29 mouse cellular contexts compared by ENCODE assay signal in the genomic region with DNA sequence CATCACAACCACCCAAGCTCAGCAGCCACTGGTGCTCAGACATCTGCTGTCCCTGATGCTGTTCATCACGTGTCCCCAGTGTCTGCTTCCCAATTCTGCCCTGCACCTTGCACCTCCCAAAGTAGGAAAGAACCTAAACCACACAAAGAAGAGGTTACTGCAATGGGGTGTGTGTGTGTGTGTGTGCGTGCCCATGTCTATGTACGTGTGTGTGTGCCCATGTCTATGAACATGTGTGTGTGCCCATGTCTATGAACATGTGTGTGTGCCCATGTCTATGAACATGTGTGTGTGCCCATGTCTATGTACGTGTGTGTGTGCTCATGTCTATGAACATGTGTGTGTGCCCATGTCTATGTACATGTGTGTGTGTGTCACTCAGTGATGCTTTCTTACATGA. TPM values are rescaled to one million over a fixed set of nuclear protein-coding genes. Genes with fewer than 3 reads are reported as not detected.
"Had no signal": no experiment of that assay in that cellular context is flagged by ENCODE, and none has a peak within 500 bp of the region (broad histone marks: within the 10 kb centered on the region; RNA-seq: fewer than 3 reads in every experiment).

No protein-coding gene starts in this region.

- DNase-seq: kidney, adult 11 months; kidney, adult 8-10 months; kidney, postnatal 10 days; kidney, postnatal 36 days; layer of hippocampus, postnatal 36 days; lung, adult 18-20 months; lung, postnatal 10 days; lung, postnatal 36 days; right cerebral cortex, adult 18-20 months; right cerebral cortex, postnatal 14 days; right cerebral cortex, postnatal 4 days; thymus, adult 2 months; thymus, postnatal 14 days; thymus, postnatal 4 days had no signal

- H3K9me3 ChIP-seq: intestine, embryonic 15.5 days; kidney, embryonic 15.5 days; limb, embryonic 13.5 days; lung, embryonic 15.5 days; midbrain, embryonic 12.5 days; midbrain, embryonic 15.5 days had no signal

- H3K4me3 ChIP-seq: intestine, embryonic 15.5 days; kidney, embryonic 15.5 days; left cerebral cortex, adult 2 months; limb, embryonic 13.5 days; lung, embryonic 15.5 days; midbrain, embryonic 12.5 days; midbrain, embryonic 15.5 days had no signal

- H3K27me3 ChIP-seq: intestine, embryonic 15.5 days; kidney, embryonic 15.5 days; limb, embryonic 13.5 days; lung, embryonic 15.5 days; midbrain, embryonic 12.5 days; midbrain, embryonic 15.5 days had no signal

- H3K27ac ChIP-seq: intestine, embryonic 15.5 days; kidney, embryonic 15.5 days; left cerebral cortex, adult 2 months; limb, embryonic 13.5 days; lung, embryonic 15.5 days; midbrain, embryonic 12.5 days; midbrain, embryonic 15.5 days; stomach, postnatal 0 days had no signal

- H3K4me2 ChIP-seq: intestine, embryonic 15.5 days; kidney, embryonic 15.5 days; limb, embryonic 13.5 days; lung, embryonic 15.5 days; midbrain, embryonic 12.5 days; midbrain, embryonic 15.5 days had no signal

- ATAC-seq: intestine, embryonic 15.5 days; midbrain, embryonic 15.5 days had no signal

- H3K36me3 ChIP-seq: intestine, embryonic 15.5 days; midbrain, embryonic 12.5 days; midbrain, embryonic 15.5 days had no signal

- H3K9ac ChIP-seq: intestine, embryonic 15.5 days; kidney, embryonic 15.5 days; limb, embryonic 13.5 days; lung, embryonic 15.5 days; midbrain, embryonic 12.5 days; midbrain, embryonic 15.5 days had no signal

RNA-seq across cellular contexts. Expression of gene Gper1, which starts 27.4 kb away (rescaled TPM):
- total RNA-seq: liver, adult 2 months had no signal

RNA-seq across cellular contexts. Expression of gene Cyp2w1, which starts 43.1 kb away (rescaled TPM):
- total RNA-seq: layer of hippocampus, adult 8-10 months; layer of hippocampus, postnatal 10 days; layer of hippocampus, postnatal 36 days; left cerebral cortex, adult 2 months; left cerebral cortex, postnatal 10 days; left cerebral cortex, postnatal 36 days; liver, adult 2 months had no signal
- polyA plus RNA-seq: liver, adult 2 months; lung, embryonic 15.5 days; neural tube, embryonic 11.5 days; neural tube, embryonic 14.5 days had no signal
